Mouse (Mus musculus): Measurements from ENCODE around the gene Hist1h4c.

DNA sequence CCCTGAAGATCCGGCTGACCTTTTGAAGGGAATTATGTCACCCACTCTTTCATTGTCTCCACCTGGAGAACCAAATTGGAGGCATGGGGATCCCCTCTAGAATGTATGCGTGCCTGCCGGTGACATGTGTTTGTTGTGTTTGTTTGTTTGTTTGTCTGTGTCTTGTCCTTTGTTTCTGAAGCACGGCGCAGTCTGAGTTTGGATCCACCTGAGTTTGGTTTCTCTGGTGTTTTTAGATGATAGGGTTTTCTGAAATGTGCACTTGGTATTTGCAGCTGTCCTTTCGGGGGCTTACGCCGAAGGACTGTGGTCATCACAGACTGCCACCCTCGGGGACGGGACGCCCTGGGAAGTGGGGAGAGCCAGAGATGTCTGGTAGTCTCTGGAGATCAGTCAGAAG lies 18.9 kb upstream of the Hist1h4c start:
- TF ChIP-seq CTCF (IDR thresholded peaks at IDR 0.05; ENCODE audit: low read depth) (no peak), EP300 (optimal IDR thresholded peaks at IDR 0.05) (no peak)
